Mouse (Mus musculus): ENCODE data around the gene Sez6l2.
"Not testable (repeated sequence)": the region's sequence is repeated elsewhere in the genome, so short reads cannot be mapped to it uniquely, and the experiment has no call there.

The Sez6l2 gene

DNA sequence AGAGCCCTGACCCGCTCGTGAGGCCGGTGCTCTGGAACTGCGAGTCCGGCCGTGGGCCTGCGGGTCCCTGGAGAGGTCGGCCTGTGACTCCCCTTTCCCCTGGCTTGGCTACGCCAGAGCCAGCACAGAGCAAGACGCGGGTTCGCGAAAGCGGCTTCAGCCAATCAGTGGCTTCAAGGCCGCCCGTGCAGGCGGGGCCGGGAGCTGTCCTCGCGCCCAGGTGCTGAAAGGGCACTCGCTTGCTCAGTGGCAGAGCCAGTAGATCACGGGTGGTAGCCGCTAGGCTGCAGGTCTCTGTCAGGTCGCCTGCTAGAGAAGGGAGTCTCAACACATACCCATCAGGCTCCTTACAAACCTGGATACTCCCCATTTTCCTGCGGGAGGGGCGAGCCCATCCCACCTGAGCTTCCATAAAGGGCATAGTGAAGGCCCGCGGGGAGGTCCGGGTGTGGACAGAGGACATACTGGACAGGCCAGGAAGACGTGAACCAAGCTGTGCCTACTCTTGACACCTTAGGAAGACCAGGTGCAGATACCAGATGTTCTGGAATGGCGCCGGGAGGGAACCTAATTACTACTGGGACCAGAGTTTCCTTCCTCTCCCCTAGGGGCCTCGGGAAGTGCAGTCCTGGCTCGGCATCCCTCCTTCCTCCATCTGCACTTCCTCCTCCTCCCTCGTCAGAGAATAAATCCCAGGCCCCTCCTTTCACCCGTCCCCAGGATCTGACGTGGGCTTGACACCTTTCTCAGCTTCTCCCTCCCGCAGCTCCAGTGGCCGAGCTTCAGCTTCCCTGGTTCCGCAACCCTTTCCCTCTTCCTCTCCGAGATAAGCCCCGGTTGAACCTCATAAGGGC lies at the start of gene Sez6l2:
Sez6l2 (plus strand) TSS at position 771 of the 854 bp plus-strand sequence.
- DNase-seq (ENCODE audit: low read depth) = peak; percentile 86

- no peak for DNase-seq (ENCODE audit: low read depth)
These were observed 44.8 kb upstream of the Sez6l2 start for GRCm38 (mm10) chr7:126905590-126905989.

DNA sequence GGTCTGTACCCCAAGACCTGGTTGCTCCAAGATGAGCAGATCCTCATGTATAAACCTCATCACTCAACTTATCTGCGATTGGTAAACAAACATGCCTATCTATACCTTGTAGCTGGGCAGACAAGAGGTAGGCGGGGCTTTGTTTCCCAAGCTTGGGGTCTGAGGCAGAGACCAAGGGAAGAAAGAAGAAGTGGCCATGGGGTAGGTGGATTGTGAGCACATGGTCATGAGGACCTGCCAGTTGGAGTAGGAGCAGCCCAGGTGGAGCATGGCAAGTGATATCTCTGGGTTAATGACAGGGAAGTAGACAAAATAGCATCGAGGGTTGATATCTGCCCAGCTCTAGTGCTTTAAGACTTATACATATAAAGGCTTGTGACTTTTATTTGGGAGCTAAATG lies 35.5 kb upstream of the Sez6l2 start:
- no peak for DNase-seq (ENCODE audit: low read depth)

GRCm38 (mm10) chr7:126918356-126918755 lies 32.0 kb upstream of the Sez6l2 start:
- not testable (repeated sequence) for DNase-seq (ENCODE audit: low read depth)

DNA sequence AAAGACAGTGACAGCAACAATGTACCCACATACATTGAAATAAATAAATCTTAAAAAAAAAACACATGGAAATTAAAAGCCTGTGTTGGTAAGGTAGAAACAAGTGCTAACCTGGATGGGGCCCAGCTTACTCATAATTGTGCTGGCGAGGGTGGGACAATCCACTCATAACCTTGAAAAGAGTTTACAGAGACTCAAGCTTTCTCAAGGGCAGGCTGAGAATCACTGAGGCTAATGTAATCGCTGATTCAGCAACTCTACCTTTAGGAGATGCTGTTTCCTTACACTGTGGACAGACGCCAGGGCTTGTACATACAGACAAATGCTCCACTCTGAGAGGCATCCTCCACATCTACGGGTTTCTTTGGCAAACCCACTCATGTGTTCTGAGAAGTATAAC lies 30.4 kb upstream of the Sez6l2 start:
- no peak for DNase-seq (ENCODE audit: low read depth)

DNA sequence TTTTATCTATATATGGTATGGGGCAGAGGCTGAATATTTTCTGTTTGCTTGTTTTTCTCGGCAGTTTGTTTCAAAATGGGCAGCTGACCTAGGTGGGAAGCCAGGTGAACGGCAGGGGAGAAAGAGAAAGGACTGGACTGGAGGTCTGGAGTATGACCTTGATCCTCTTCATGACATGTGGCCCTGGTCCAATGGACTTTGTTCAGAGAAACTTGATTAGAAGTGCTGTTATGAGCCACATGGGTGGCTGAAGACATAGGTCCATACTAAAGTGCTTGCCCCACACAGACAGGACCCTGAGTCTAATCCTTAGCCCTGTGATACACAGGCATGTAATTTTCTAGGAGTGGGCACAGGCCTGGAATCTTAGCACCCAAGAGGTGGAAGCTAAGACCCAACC lies 28.8 kb upstream of the Sez6l2 start:
- DNase-seq (ENCODE audit: low read depth) = no peak

DNA sequence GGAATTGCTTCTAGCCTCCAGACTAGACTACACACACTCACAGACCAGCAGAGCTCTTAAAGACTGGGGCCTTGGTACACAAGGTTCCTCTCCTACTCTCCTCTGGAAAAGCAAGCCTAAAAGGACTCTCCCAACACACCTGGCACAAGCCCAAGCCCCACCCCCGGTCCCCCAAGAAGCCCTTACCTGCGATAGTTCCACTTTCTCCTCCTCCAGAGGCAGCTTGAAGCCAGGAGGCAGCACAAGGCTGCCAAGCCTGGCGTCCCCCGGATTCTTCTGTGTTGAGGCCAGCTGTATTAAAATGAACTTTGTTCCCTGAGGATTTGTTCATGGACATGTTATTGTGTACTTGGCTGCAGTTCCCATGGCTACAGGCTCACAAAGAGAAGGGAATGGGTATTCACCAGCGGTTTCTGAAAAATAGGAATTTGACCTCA lies 27.7 kb upstream of the Sez6l2 start, which contains the start of gene Tmem219:
Tmem219 (minus strand) TSS at position 294 of the 437 bp plus-strand sequence.
- DNase-seq (ENCODE audit: low read depth) = no peak

DNA sequence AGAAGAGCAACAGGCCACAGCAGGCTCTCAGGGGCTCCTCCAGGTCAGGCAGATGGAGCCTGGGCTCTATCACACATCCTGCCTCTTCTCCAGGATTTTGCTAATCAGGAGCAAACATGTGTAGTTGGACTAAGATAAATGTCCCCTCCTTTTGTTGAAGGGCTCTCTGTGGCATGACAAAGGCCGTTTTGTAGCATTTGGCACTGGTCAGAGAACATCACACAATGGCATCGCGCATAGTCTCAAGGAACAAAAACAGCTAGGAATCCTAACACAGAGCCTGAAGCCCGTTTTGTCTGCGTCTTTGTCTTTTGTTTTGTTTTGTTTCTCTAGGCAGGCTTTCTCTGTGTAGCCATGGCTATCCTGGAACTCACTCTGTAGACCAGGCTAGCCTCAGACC lies 26.4 kb upstream of the Sez6l2 start:
- DNase-seq (ENCODE audit: low read depth) = no peak

- DNase-seq (ENCODE audit: low read depth) = peak; percentile 21
These were observed 24.1 kb upstream of the Sez6l2 start for GRCm38 (mm10) chr7:126926299-126926698.

DNA sequence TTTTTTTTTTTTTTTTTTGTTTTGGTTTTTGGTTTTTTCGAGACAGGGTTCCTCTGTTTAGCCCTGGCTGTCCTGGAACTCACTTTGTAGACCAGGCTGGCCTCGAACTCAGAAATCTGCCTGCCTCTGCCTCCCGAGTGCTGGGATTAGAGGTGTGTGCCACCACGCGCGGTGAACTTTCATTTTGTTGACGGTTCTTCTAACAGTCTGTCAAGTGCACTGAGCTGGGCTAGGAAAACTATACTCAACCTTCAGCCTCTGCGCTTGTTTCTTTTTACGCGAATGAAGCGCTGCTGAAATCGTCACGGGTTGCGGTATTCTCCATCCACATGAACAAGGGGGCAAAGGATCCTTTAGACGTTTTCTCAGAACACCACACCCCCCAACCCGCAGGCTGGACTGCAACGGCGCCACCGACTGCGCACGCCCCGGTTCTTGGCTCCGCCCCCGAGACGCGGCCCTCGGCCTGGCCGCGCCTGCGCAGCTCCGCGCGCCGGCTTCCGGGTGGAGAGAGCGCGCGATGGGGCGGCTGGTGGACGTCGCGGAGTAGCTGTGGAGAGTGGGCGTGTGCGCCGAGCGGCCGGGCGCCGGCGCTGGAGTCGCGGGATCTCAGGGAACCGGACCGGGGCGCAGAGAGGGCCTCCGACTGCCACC lies 21.9 kb upstream of the Sez6l2 start, which contains the start of gene Kctd13:
Kctd13 (plus strand) TSS at position 496 of the 654 bp plus-strand sequence.
- peak; percentile 95 for DNase-seq (ENCODE audit: low read depth)

DNA sequence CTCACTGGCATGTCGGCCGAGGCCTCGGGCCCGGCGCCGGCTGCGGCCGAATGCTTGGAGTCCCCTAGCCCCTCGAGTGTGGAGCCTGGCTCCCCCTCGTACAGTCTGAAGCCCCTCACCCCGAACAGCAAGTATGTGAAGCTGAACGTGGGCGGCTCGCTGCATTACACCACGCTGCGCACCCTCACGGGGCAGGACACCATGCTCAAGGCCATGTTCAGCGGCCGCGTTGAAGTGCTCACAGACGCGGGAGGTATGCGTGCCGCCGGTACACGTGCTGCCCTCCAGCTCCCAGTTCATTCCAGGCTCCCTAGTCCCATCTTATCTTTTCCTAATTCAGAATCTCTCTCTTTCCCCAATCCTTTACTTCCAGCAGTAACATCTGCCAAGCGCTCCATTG lies 21.3 kb upstream of the Sez6l2 start:
- no peak for DNase-seq (ENCODE audit: low read depth)

GRCm38 (mm10) chr7:126932652-126933051 lies 17.7 kb upstream of the Sez6l2 start:
- DNase-seq (ENCODE audit: low read depth) = no peak

GRCm38 (mm10) chr7:126941171-126941570 lies 9.2 kb upstream of the Sez6l2 start:
- no peak for DNase-seq (ENCODE audit: low read depth)

DNA sequence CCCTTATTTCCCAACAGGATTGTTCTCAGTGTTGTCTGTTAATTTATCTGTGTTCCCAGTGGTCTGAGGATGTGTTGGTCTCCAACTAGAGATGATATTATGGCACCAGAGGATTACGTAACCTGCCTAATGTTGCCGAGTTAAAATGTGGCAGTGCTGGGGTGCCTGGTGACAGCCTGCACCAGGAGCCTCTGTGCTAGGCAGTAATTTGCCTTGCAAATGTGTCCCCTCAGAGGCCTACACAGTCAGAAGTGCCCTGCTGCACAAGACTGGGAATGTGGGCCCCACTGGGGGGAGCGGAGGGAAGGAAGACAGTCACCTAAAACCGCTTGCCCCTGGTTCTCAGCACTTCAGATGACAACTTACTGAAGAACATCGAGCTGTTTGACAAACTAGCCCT lies 8.6 kb upstream of the Sez6l2 start:
- no peak for DNase-seq (ENCODE audit: low read depth)

DNA sequence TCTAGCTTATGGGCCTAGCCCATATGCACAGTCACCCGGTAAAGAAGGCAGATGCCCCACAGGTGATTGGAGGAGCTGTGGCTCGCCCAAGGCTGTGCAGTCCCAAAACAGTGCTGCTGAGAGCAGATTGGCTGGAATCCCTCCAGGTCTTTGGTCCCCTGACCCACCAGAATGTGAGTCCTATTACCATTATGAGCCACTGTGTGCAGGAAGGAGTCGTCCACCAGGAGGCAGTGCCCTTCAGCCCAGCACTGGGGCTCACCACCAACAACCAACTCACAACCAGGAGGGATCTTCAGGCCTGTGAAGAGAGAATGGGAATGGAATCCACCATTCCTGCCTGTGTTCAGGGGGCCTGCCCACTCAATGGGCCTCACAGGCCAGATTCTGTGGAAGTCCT lies 3.8 kb upstream of the Sez6l2 start:
- DNase-seq (ENCODE audit: low read depth) = peak; percentile 68

DNA sequence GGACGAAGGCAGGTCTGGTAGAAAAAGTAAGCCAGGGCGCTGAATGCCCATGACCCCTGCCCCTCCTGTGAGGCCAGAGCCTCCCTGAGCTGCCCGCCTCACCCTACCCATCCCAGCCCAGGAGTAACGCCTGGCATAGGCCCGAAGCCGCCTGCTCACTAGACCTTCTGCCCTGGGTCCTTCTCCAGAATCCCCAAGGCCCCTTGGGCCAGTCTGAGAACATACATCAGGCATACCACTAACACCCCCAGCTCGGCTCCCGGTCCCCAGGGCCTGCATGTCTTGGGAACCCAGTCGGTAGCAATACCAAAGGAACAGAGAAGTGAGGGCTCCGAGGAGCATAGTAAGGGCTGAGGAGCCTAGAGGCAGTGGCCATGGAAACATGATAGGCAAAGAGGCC lies 1.7 kb upstream of the Sez6l2 start:
- no peak for DNase-seq (ENCODE audit: low read depth)

GRCm38 (mm10) chr7:126949403-126949792 lies 965 bp upstream of the Sez6l2 start, which contains the start of gene Asphd1:
TSS of gene Asphd1 (minus strand) at chr7:126949582.
- DNase-seq (ENCODE audit: low read depth) = no peak

DNA sequence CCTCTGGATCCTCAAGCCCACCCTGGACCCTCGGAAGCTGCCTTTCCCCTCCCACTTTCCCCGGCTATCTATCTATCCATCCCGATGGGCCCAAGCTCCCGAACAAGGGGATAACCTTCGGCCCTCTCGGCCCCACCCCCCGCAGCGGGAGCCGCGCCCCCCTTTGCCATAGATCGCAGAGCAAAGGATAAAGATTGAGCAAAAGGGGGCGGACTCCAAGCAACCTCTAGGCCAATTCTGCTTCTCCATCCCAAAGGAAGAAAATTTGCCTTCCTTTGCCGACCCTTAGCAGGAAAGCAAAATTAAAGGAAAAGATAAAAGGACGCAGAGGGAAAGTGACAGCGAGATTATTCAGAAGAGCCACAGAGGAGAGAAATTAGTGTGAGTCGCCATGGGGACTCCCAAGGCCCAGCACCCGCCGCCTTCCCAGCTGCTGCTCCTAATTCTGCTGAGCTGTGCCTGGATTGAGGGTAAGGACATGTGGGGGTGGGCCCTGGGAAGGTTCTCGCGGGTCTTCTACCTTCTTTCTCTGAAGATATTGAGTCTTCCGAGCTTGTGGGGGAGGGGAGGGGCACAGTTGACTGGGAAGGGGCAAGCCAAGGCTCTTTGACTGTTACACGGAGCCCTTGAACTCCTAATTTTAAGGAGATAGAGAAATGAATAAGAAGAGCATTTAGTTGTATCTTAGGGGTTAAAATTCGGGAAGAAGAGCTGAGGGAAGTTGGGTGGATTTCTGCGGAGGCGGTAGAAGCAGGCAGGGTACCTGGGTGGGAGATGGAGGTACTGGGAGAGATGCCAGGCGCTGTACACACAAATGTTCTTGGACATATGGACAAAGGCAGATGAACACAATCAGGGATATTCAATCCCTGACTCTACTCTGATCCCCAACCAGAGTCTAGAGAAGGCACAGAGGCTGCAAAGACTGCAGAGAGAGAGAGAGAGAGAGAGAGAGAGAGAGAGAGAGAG lies 568 bp downstream of the Sez6l2 start:
- no peak for DNase-seq (ENCODE audit: low read depth)

GRCm38 (mm10) chr7:126951741-126952140 lies 1.4 kb downstream of the Sez6l2 start:
- DNase-seq (ENCODE audit: low read depth) = no peak

- DNase-seq (ENCODE audit: low read depth) = no peak
These were observed 2.3 kb downstream of the Sez6l2 start for GRCm38 (mm10) chr7:126952646-126953045.

GRCm38 (mm10) chr7:126955125-126955524 lies 4.8 kb downstream of the Sez6l2 start:
- DNase-seq (ENCODE audit: low read depth) = no peak

DNA sequence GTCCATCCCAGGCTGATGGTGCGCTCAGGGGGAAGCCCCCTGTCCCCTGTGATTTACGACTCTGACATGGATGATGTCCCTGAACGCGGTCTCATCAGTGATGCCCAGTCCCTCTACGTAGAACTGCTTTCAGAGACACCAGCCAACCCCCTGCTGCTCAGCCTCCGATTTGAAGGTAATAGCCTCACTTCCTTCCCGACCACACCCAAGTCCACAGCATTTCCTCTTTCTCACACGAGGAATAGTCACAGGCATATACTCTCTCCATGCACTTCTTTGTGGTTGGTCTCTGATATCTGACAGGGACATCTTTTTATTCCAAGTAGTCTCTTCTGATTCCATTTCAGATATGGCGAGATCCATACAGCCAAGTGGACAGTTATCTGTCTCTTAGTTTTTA lies 9.4 kb downstream of the Sez6l2 start:
- no peak for DNase-seq (ENCODE audit: low read depth)
